Comparison of ENCODE assay signal across 8 mouse cellular contexts in genomic region chr12:3109671-3110070, GRCm38 (mm10).
DNase-seq lines count a peak whose midpoint lies in the region.

No protein-coding gene starts in this region.

- DNase-seq in NIH3T3 (ENCODE audit: low read depth), result peak; percentile 8
- peak; percentile 46 to 47 for DNase-seq in cerebellum, postnatal 25 days
- peak; percentile 79 for DNase-seq in gastrocnemius, postnatal 10 days
- peak; percentile 6 for DNase-seq in induced T-regulatory cell, adult 2 months (ENCODE audit: low read depth)
- peak; percentile 59 for DNase-seq in layer of hippocampus, adult 9-11 months
- DNase-seq in lung, postnatal 10 days, result peak; percentile 15
- peak; percentile 99 for DNase-seq in spleen, adult 12 weeks (ENCODE audit: low spot score)
- DNase-seq in urinary bladder, postnatal 36 days (ENCODE audit: low spot score in 2 of 2), result peak; percentile 52 to 76

Comparison
In these comparisons a context has a peak if more than half of its experiments do, and no peak if none do; other contexts are left out.
1. Peak in every context shown above with its lines: DNase-seq.
2. DNase-seq: peak in every context shown above with its lines; median percentile 99 in spleen, adult 12 weeks; 79 in gastrocnemius, postnatal 10 days; 64 in urinary bladder, postnatal 36 days; 59 in layer of hippocampus, adult 9-11 months; 46 in cerebellum, postnatal 25 days; 15 in lung, postnatal 10 days; 8 in NIH3T3; 6 in induced T-regulatory cell, adult 2 months.